Mouse (Mus musculus): ENCODE data around the gene Nfe2l1.

Nfe2l1 gene

GRCm38 (mm10) chr11:96776968-96777962 lies 52.5 kb downstream of the Nfe2l1 start, which contains the start of gene Snx11:
TSS of gene Snx11 (minus strand) at chr11:96777559.
- DNase-seq = peak; percentile 100

GRCm38 (mm10) chr11:96776068-96776467 lies 53.7 kb downstream of the Nfe2l1 start:
- DNase-seq = no peak

GRCm38 (mm10) chr11:96775665-96776064 lies 54.1 kb downstream of the Nfe2l1 start:
- DNase-seq = no peak

- no peak for DNase-seq
These were observed 54.7 kb downstream of the Nfe2l1 start for GRCm38 (mm10) chr11:96775063-96775462.

- DNase-seq = no peak
These were observed 55.2 kb downstream of the Nfe2l1 start for GRCm38 (mm10) chr11:96774536-96774935.

GRCm38 (mm10) chr11:96772413-96772812 lies 57.4 kb downstream of the Nfe2l1 start:
- no peak for DNase-seq

- DNase-seq = no peak
These were observed 58.3 kb downstream of the Nfe2l1 start for GRCm38 (mm10) chr11:96771274-96771975.

- DNase-seq = no peak
These were observed 61.5 kb downstream of the Nfe2l1 start for GRCm38 (mm10) chr11:96768240-96768639.
